Mouse (Mus musculus): Measurements from ENCODE around the gene Adamts6. TPM values are rescaled to one million over a fixed set of nuclear protein-coding genes. Genes with fewer than 3 reads are reported as not detected.

The Adamts6 gene
- polyA plus RNA-seq, 1 experiment from 2014 or later, result 2.2 TPM

DNA sequence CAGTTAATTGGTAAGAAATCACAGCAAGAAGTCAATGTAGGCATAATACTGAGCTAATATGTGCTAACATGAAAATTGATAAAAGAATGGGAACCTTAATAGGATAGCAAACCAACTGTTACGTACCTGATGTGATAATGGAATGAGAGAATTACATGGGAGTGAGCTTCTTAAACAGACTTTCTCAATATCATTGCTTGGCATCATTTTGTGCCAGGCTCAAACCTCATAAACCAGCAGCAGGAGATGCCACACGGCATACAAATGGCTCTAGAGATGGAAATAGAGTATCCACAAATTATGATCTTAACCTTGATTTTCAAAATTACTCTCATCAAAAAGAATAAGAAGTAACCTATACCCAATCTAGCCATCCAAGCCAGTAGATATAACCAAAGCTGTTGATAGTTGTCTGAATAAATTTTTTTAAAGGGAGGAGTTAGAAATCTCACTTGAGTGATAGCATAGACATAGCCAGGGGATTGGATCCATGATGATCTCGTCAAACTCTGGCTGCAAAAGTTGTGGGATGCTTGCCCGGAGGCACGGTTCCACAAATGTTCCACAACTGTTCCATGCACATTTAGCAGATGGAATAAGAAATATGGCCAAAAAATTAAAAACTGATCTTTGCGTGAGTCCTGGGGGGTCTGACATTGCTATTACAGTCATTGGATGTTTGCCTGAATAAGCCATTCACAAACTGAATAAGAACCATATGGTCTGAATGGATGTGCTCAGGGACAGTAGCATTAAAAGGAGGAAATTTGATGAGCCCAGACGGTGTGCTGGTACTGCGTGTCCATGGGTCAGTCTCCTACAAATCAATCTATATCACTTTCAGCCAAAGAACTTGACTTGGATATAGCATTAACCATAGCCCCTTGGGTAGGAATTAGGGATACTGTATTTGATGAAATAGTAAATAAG lies 106.1 kb downstream of the Adamts6 start:
- WGBS, result 92% methylated on average over 8 of the region's 8 CpGs

DNA sequence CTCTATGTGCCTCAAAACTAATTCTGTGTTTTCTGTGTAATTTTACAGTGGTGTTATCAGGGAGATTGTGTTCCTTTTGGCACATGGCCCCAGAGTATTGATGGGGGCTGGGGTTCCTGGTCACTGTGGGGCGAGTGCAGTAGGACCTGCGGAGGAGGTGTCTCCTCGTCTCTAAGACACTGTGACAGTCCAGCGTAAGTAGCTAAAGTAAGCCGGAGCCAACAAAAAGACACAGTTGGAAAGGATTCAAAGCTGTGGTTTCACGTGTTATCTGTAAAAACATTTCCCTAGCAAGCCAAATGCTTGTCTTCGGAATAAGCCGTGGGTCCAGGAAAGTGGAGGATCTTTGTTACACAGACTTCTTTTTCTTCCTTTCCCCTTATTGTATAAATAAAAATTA lies 110.2 kb downstream of the Adamts6 start:
- Histone ChIP-seq H3K9me3 (no peaks in the 10 kb centered on the region), H3K4me3 (no peak overlapping the region), H3K36me3 (0 out of 2 replicates have a peak, but pooled peaks cover 11% of the 10 kb centered on the region), H3K4me1 (replicated peaks) (no peaks in the 10 kb centered on the region), H3K27ac (no peak overlapping the region), H3K27me3 (ENCODE audit: insufficient read depth, poor library complexity, severe bottlenecking) (no peaks in the 10 kb centered on the region)
- DNase-seq (ENCODE audit: low spot score), result no peak
- 82% methylated on average over 8 of the region's 8 CpGs for WGBS

More for the DNA sequence above, 106.1 kb downstream of the Adamts6 start:
- H3K27ac ChIP-seq, result no peak overlapping the region
- no peaks in the 10 kb centered on the region for H3K4me1 ChIP-seq (replicated peaks)
- DNase-seq (ENCODE audit: low spot score), result no peak
- H3K36me3 ChIP-seq, result no peaks in the 10 kb centered on the region
- no peaks in the 10 kb centered on the region for H3K27me3 ChIP-seq (ENCODE audit: insufficient read depth, poor library complexity, severe bottlenecking)
- no peaks in the 10 kb centered on the region for H3K9me3 ChIP-seq
- no peak overlapping the region for H3K4me3 ChIP-seq

DNA sequence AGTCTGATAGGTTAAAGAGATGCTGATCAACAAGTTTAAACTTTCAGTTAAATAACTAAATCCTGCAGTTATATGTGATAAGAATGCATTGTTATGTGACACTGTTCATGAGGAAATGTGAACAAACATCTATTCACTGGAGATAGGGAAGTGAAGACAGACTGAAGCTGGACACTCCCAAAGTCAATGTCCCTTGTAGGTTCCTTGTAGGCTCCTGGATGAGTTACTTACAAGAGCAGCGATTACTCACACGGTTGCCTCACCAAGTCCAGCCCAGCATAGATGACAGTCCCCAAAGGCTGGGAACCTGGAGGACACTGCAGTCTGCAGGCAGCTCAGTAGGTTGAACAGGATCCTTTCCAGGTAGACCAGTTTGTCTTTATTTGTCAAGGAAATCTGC lies 145.1 kb downstream of the Adamts6 start:
- no peaks in the 10 kb centered on the region for H3K4me1 ChIP-seq (replicated peaks)
- no peak for DNase-seq (ENCODE audit: low spot score)
- H3K27me3 ChIP-seq (ENCODE audit: insufficient read depth, poor library complexity, severe bottlenecking), result no peaks in the 10 kb centered on the region
- H3K27ac ChIP-seq, result no peak overlapping the region
- H3K36me3 ChIP-seq, result no peaks in the 10 kb centered on the region
- no peak overlapping the region for H3K4me3 ChIP-seq
- H3K9me3 ChIP-seq, result no peaks in the 10 kb centered on the region
- 90% methylated on average over 2 of the region's 2 CpGs for WGBS

DNA sequence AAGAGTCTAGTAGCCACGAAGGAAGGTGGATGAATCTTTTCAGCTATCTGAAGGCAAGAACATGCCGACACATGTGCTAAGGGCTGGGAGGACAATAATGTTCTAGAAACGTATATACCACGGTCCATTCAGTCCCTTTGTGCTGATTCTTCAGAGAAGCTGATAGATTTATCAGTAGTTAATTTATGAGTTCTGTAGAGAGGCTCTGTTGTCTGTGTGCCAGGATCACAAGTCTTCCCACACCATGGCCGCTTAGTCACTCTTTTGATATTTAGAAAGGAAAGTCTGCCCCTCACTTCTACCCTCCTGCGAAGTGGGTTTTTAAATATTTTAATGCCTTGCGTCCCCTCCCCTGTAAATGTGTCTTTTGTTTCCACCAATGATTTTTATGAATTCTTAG lies 154.9 kb downstream of the Adamts6 start:
- WGBS, result 93% methylated on average over 7 of the region's 7 CpGs

DNA sequence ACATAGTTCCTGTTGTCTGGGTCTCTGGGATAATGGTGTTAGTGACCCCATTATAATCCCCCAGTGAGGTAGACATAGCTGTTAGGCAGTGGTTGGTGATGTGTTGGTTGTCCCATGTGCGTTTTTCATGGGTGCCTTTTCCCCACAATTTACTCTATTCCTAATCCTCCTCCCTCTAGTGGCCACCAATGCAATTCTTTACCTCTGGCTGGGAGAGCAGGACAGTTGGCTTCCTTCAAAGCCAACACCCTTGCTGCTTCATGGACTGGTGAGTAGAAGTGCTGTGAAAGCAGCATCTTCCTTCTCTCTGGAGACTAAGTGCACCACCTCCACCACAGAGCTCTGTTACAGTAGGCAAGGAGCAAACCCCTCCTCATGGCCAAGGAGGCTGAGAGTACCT lies 157.8 kb downstream of the Adamts6 start:
- H3K36me3 ChIP-seq, result peaks cover 17% of the 10 kb centered on the region
- H3K27ac ChIP-seq, result no peak overlapping the region
- no peak overlapping the region for H3K4me3 ChIP-seq
- no peaks in the 10 kb centered on the region for H3K9me3 ChIP-seq
- H3K4me1 ChIP-seq (replicated peaks), result no peaks in the 10 kb centered on the region
- no peaks in the 10 kb centered on the region for H3K27me3 ChIP-seq (ENCODE audit: insufficient read depth, poor library complexity, severe bottlenecking)
- DNase-seq (ENCODE audit: low spot score), result no peak
- WGBS, result 59% methylated on average over 1 of the region's 1 CpGs

More for the DNA sequence above, 154.9 kb downstream of the Adamts6 start:
- H3K4me1 ChIP-seq (replicated peaks), result no peaks in the 10 kb centered on the region
- no peaks in the 10 kb centered on the region for H3K9me3 ChIP-seq
- H3K27ac ChIP-seq, result no peak overlapping the region
- DNase-seq (ENCODE audit: low spot score), result no peak
- peaks cover 14% of the 10 kb centered on the region for H3K36me3 ChIP-seq
- H3K27me3 ChIP-seq (ENCODE audit: insufficient read depth, poor library complexity, severe bottlenecking), result no peaks in the 10 kb centered on the region
- H3K4me3 ChIP-seq, result no peak overlapping the region

DNA sequence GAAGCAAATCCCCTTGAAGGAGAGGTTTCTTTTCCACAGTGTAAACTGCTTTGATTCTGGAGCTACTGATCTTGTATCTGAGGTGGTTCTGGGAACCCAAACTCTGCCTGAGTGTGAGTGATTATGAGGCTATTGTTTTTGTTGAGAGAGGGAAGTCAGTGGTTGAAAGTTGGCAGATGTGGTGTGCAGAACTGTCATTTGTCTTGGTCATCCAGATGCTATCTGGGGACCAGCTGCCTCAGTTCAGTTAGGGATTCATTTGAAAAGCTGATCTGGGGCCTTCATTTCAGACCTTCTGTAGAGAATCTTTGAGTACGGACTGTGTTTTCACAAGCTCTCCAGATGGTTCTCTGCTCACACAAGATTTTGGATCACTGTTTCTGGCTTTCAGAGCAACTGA lies 159.3 kb downstream of the Adamts6 start:
- DNase-seq (ENCODE audit: low spot score), result no peak
- no peak overlapping the region for H3K27ac ChIP-seq
- H3K27me3 ChIP-seq (ENCODE audit: insufficient read depth, poor library complexity, severe bottlenecking), result no peaks in the 10 kb centered on the region
- 85% methylated on average over 1 of the region's 1 CpGs for WGBS
- H3K4me1 ChIP-seq (replicated peaks), result no peaks in the 10 kb centered on the region
- H3K9me3 ChIP-seq, result no peaks in the 10 kb centered on the region
- no peak overlapping the region for H3K4me3 ChIP-seq
- peaks cover 17% of the 10 kb centered on the region for H3K36me3 ChIP-seq

DNA sequence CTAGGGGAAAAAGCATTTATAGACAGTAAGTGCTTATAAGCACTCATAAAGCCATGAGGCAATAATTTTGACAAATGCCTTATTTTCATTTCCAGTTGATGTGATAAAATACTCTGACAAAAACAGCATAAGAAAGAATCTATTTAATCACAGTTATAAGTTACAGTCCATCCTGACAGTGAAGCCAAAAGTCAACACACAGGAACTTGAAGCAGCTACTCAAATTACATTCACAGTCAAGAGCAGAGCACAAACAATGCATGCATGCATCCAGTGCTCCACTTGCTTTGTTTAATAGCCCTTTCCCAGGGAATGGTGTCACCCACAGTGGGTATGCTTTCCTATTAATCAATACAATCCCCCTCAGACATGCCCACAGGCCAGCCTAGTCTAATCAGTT lies 159.8 kb downstream of the Adamts6 start:
- Histone ChIP-seq H3K9me3 (no peaks in the 10 kb centered on the region), H3K27ac (no peak overlapping the region), H3K36me3 (peaks cover 17% of the 10 kb centered on the region), H3K4me1 (replicated peaks) (no peaks in the 10 kb centered on the region), H3K27me3 (ENCODE audit: insufficient read depth, poor library complexity, severe bottlenecking) (no peaks in the 10 kb centered on the region), H3K4me3 (no peak overlapping the region)
- no peak for DNase-seq (ENCODE audit: low spot score)

DNA sequence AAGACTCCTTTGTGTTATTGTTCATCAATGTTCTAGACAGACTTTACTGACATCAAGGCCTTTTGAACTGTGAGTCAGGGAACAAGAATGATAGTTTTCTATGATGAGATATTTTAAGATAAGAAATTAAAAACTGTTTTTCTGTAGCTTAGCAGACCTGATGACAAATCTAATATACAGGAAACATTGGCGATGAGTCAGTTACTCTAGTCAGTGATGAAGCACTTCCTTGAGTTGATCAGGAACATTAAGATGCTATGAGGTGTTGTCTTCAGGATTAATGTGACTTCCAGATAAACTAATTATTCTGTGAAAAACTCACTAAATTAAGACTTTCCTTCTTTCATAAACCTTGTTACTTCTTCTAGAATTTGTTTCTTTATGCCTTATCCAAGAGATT lies 160.7 kb downstream of the Adamts6 start:
- WGBS, result 95% methylated on average over 1 of the region's 1 CpGs
- DNase-seq (ENCODE audit: low spot score), result no peak
- no peaks in the 10 kb centered on the region for H3K4me1 ChIP-seq (replicated peaks)
- no peak overlapping the region for H3K27ac ChIP-seq
- no peak overlapping the region for H3K4me3 ChIP-seq
- peaks cover 17% of the 10 kb centered on the region for H3K36me3 ChIP-seq
- H3K27me3 ChIP-seq (ENCODE audit: insufficient read depth, poor library complexity, severe bottlenecking), result no peaks in the 10 kb centered on the region
- no peaks in the 10 kb centered on the region for H3K9me3 ChIP-seq

DNA sequence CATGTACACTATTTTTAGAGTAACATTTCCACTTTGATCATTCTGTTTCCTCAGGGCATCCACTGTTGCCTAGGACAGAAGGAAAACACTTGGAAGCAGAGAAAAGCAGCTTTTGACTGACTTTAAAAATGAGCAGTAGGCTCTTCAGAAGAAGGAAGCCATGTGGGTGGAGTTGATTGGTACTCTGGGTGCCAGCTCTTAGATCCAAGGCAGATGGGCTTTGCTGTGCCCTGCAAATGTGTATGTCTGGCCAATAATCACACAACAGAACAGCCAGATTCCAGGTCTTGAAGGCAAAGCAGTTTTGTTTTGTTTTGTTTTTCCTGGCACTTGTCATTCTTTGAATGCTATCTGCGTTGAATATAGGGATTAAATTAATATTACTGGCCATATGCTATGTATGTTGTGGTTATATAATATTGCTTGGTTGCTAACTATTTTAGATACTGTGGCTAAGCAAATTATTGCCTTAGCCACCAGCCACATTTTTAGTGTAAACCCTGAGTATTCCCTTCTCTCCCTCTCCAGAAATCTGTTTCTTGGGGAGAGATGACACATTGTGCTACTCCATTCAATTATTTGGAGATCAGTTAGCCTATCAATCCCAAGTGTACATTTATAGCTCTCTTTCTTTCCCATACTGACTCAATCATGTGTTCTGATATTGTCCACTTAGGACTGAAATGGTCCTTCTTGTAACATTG lies 165.8 kb downstream of the Adamts6 start:
- Histone ChIP-seq H3K4me1 (replicated peaks) (no peaks in the 10 kb centered on the region), H3K36me3 (no peaks in the 10 kb centered on the region)
- WGBS, result 98% methylated on average over 1 of the region's 1 CpGs

DNA sequence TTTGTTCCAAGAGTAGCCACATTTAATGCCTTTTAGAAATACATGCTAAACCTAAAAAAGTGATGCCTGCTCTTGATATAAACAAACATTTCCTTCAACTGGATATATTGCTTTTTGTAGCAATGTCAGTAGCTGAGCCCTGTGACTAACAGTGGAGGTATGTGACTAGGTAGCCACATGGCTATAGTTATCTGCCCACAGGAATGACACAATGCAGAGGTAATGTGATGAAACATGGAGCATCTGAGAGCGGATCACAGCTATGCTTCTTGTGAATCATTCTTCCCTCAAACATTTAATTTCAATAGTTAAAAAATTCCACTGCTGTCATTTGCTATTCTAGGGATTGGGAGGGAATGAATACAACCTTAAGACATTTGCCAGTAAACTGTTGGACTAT lies 172.7 kb downstream of the Adamts6 start:
- no peak for DNase-seq (ENCODE audit: low spot score)
- no peaks in the 10 kb centered on the region for H3K9me3 ChIP-seq
- no peak overlapping the region for H3K4me3 ChIP-seq
- H3K27ac ChIP-seq, result no peak overlapping the region
- no peaks in the 10 kb centered on the region for H3K27me3 ChIP-seq (ENCODE audit: insufficient read depth, poor library complexity, severe bottlenecking)
- 94% methylated on average over 1 of the region's 1 CpGs for WGBS
- no peaks in the 10 kb centered on the region for H3K4me1 ChIP-seq (replicated peaks)
- no peaks in the 10 kb centered on the region for H3K36me3 ChIP-seq

More for the DNA sequence above, 165.8 kb downstream of the Adamts6 start:
- no peak for DNase-seq (ENCODE audit: low spot score)
- Histone ChIP-seq H3K4me3 (no peak overlapping the region), H3K27me3 (ENCODE audit: insufficient read depth, poor library complexity, severe bottlenecking) (no peaks in the 10 kb centered on the region), H3K27ac (no peak overlapping the region), H3K9me3 (no peaks in the 10 kb centered on the region)

DNA sequence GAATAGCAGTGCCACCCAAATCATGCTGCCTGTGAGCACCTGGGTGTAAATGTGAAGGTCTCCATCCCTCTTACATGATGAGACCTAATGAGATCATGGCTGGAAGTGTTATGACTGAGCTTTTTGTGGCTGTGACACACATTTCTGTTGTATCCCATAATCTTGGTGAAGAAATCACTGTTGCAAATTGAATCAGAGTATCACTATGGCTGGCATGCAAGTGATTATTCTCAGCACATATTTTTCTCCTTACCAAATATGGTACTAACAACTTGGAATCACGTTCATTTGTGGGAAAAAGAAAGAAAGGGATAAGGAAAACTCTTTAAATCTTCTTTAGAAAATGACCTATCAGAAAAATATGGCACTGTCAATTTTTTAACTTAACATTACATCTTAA lies 180.4 kb downstream of the Adamts6 start:
- Histone ChIP-seq H3K27me3 (ENCODE audit: insufficient read depth, poor library complexity, severe bottlenecking) (no peaks in the 10 kb centered on the region), H3K36me3 (no peaks in the 10 kb centered on the region), H3K4me3 (no peak overlapping the region), H3K4me1 (replicated peaks) (no peaks in the 10 kb centered on the region), H3K27ac (no peak overlapping the region), H3K9me3 (no peaks in the 10 kb centered on the region)
- DNase-seq (ENCODE audit: low spot score), result no peak
- 88% methylated on average over 1 of the region's 1 CpGs for WGBS

DNA sequence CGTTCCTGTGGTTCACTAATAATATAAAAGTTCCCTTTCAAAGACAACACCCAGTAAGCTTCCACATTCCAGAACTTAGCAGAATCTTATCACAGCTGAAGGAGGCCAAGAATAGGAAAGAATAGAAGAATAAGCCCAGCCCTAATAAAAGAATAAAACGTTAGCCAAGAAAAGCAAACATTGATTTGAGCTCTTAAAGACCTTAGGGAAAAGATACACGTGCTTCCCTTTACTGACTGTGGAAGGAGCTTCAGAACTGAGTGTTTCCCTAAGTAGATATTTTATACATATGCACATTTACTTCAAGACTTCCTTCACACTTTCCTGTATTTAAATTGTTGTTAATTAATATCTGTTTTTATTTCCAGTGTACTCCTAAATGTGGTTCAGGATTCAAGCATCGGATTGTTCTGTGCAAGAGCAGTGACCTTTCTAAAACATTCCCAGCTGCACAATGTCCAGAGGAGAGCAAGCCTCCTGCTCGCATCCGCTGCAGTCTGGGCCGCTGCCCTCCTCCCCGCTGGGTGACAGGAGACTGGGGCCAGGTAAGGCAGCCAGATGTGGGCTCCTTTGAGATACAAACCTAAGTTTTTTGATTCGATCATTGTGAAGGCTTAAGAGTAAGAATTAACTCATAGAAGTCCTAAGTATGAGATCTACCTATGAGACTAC lies 188.8 kb downstream of the Adamts6 start:
- Histone ChIP-seq H3K27ac (no peak overlapping the region), H3K27me3 (ENCODE audit: insufficient read depth, poor library complexity, severe bottlenecking) (no peaks in the 10 kb centered on the region), H3K4me3 (no peak overlapping the region), H3K9me3 (no peaks in the 10 kb centered on the region), H3K36me3 (0 out of 2 replicates have a peak, but pooled peaks cover 6% of the 10 kb centered on the region), H3K4me1 (replicated peaks) (no peaks in the 10 kb centered on the region)
- DNase-seq (ENCODE audit: low spot score), result no peak
- 79% methylated on average over 9 of the region's 9 CpGs for WGBS
